Mouse (Mus musculus) hindbrain, embryonic 11.5 days (tissue): ENCODE data around the gene Jade3. TPM values are rescaled to one million over a fixed set of nuclear protein-coding genes. Genes with fewer than 3 reads are reported as not detected.

Experiments
- ATAC-seq: fragments of 200-750 bp; cut with Nextera tagmentation; 2 replicates; pipeline ENCODE4 v1.8.0; 2017; ENCODE audit warnings: mild to moderate bottlenecking, moderate TSS enrichment, moderate library complexity; ENCODE audit not compliant: low FRiP score
- DNase-seq: peaks from one replicate; pipeline ENCODE4 v3.0.0-alpha.2; 2015; ENCODE audit warnings: low spot score
- H3K27ac ChIP-seq: fragments of 300-500 bp; sonication (generic); 2 replicates; pipeline ENCODE4 v1.5.1; 2014; ENCODE audit warnings: mild to moderate bottlenecking, low read depth, low read length
- H3K27me3 ChIP-seq: fragments of 300-500 bp; sonication (generic); 2 replicates; pipeline ENCODE4 v1.6.1; 2014; ENCODE audit warnings: mild to moderate bottlenecking, low read length, moderate library complexity, mixed read lengths; ENCODE audit not compliant: control insufficient read depth, insufficient read depth
- H3K36me3 ChIP-seq: fragments of 300-500 bp; sonication (generic); 2 replicates; pipeline ENCODE4 v1.6.1; 2014; ENCODE audit warnings: mild to moderate bottlenecking, low read length, moderate library complexity, mixed read lengths; ENCODE audit not compliant: control insufficient read depth, insufficient read depth
- H3K4me1 ChIP-seq: fragments of 300-500 bp; sonication (generic); replicated peaks from 2 replicates; pipeline ENCODE4 v1.6.1; 2014; ENCODE audit warnings: low read length, mixed read lengths; ENCODE audit not compliant: control insufficient read depth, insufficient read depth
- H3K4me2 ChIP-seq: fragments of 300-500 bp; sonication (generic); replicated peaks from 2 replicates; pipeline ENCODE4 v1.6.1; 2014; ENCODE audit warnings: mild to moderate bottlenecking, low read depth, low read length
- H3K4me3 ChIP-seq: fragments of 300-500 bp; sonication (generic); 2 replicates; pipeline ENCODE4 v1.5.1; 2014; ENCODE audit warnings: low read depth, low read length
- H3K9ac ChIP-seq: fragments of 300-500 bp; sonication (generic); 2 replicates; pipeline ENCODE4 v1.6.1; 2014; ENCODE audit warnings: low read depth, low read length
- H3K9me3 ChIP-seq: fragments of 300-500 bp; sonication (generic); 2 replicates; pipeline ENCODE4 v1.6.1; 2016; ENCODE audit warnings: low read length; ENCODE audit not compliant: control insufficient read depth
- WGBS: fragments of 180-500 bp; shearing (Covaris S2); extraction: QIAGEN DNeasy Blood & Tissue Kit; methylation state at CpG from one replicate; pipeline ENCODE4 v1.1.7; 2014; 5-methylcytosine and 5-hydroxymethylcytosine counted together
- polyA plus RNA-seq: library from polyadenylated mRNA; unstranded; fragments of >200 nt; fragmentation: Nextera tagmentation; extraction: Ambion mirVana; gene quantifications from 2 replicates; pipeline ENCODE4 v1.2.1, GENCODE M21; 2014

Jade3 gene
- polyA plus RNA-seq, 1 experiment from 2014 or later: 7.2 TPM

GRCm38 (mm10) chrX:20521578-20521977 is 96.1 kb downstream of the Jade3 start:
- Histone ChIP-seq H3K9ac (no peak overlapping the region), H3K27ac (no peak overlapping the region), H3K27me3 (no peaks in the 10 kb centered on the region), H3K36me3 (no peaks in the 10 kb centered on the region), H3K4me1 (no peaks in the 10 kb centered on the region), H3K4me3 (no peak overlapping the region), H3K4me2 (no peak overlapping the region), H3K9me3 (no peaks in the 10 kb centered on the region)
- no peak for DNase-seq
- ATAC-seq: no peak

DNA sequence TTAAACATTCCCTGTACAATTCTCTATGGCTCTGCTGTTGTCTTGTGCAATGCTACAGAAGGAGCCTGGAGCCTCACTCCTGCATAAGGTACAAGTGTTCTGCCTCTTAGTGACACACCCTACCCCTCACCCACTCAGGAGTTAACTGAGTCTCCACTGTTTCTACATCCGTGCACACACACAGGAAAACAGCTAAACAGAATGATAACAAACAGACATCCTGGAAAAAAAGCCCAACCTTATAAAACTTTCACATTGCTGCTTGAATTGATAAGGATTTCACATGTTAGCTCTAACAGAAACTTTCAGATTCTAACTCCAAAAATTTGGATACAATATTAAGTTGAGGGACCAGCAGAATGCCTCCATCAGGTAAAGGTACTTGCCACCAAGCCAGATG is 107.1 kb downstream of the Jade3 start:
- Histone ChIP-seq H3K27ac (no peak overlapping the region), H3K4me1 (no peaks in the 10 kb centered on the region), H3K4me3 (no peak overlapping the region), H3K27me3 (no peaks in the 10 kb centered on the region), H3K4me2 (no peak overlapping the region), H3K36me3 (no peaks in the 10 kb centered on the region), H3K9ac (no peak overlapping the region), H3K9me3 (no peaks in the 10 kb centered on the region)
- DNase-seq: no peak
- 45% methylated on average over 1 of the region's 1 CpGs for WGBS
- ATAC-seq: no peak

- no peaks in the 10 kb centered on the region for H3K9me3 ChIP-seq
- H3K4me3 ChIP-seq: no peak overlapping the region
- WGBS: 91% methylated on average over 3 of the region's 3 CpGs
- H3K9ac ChIP-seq: no peak overlapping the region
- ATAC-seq (no peak), DNase-seq (no peak)
- H3K4me2 ChIP-seq: no peak overlapping the region
- H3K27ac ChIP-seq: no peak overlapping the region
- H3K27me3 ChIP-seq: no peaks in the 10 kb centered on the region
- no peaks in the 10 kb centered on the region for H3K4me1 ChIP-seq
- H3K36me3 ChIP-seq: no peaks in the 10 kb centered on the region
Measured at GRCm38 (mm10) chrX:20543867-20544266, 118.4 kb downstream of the Jade3 start.

- H3K4me2 ChIP-seq: no peak overlapping the region; the same call in 1 of the 2 replicates
- DNase-seq (no peak), ATAC-seq (no peak)
- WGBS: 62% methylated on average over 5 of the region's 5 CpGs
- no peaks in the 10 kb centered on the region for H3K36me3 ChIP-seq
- no peaks in the 10 kb centered on the region for H3K27me3 ChIP-seq
- no peaks in the 10 kb centered on the region for H3K9me3 ChIP-seq
- no peaks in the 10 kb centered on the region for H3K4me1 ChIP-seq
- no peak overlapping the region for H3K9ac ChIP-seq
- H3K4me3 ChIP-seq: no peak overlapping the region
- H3K27ac ChIP-seq: no peak overlapping the region
Measured at GRCm38 (mm10) chrX:20547609-20548008, 122.1 kb downstream of the Jade3 start.

DNA sequence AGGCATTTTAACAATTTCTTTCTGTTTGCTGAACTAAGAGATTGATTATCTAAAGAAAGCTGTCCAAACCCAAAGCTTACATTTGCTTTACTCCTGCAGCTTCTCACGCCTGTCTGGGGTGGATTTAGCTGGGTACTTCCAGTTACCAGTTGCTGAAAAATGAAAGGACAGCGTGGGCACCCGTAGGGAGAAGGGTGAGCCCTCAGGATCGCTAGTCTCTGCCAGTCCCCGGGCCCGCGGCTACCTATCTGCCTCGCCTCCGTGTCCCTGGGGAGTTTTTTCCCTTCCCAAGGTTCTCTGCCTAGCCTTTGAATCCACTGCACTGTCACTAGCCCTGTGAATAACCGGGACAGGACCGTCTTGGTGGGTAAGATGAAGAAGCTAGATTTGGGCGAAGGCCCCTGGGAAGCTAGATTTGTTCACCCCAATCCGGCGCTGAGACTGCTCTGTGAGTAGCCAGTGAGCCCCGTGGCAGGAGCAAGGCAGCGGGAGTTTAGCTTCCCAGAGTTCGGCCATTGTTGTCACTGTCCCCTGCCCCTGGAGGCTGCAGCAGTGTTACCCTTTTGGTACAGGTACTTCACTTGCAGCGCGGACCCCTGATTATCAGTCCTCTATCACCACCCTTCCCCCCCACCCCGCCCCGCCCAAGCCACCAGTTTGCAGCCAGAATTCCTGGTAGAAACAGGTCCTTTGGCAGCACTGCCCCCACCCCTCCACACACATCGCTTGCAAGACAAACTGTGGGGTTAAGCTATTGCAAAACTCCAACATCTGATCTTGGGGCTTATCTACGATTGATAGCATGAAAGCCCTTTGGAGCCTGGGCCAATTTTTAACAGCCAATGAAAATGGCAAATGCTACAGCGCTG is 122.8 kb downstream of the Jade3 start:
- peak overlapping the region; percentile 26 for H3K4me3 ChIP-seq
- no peak overlapping the region for H3K27ac ChIP-seq
- no peak for ATAC-seq
- H3K36me3 ChIP-seq: no peaks in the 10 kb centered on the region
- no peaks in the 10 kb centered on the region for H3K4me1 ChIP-seq
- H3K9me3 ChIP-seq: no peaks in the 10 kb centered on the region
- DNase-seq: peak; percentile 34
- H3K27me3 ChIP-seq: no peaks in the 10 kb centered on the region
- peak overlapping the region; percentile 17 for H3K9ac ChIP-seq
- 17% methylated on average over 24 of the region's 24 CpGs for WGBS
- H3K4me2 ChIP-seq: peak overlapping the region; percentile 35

DNA sequence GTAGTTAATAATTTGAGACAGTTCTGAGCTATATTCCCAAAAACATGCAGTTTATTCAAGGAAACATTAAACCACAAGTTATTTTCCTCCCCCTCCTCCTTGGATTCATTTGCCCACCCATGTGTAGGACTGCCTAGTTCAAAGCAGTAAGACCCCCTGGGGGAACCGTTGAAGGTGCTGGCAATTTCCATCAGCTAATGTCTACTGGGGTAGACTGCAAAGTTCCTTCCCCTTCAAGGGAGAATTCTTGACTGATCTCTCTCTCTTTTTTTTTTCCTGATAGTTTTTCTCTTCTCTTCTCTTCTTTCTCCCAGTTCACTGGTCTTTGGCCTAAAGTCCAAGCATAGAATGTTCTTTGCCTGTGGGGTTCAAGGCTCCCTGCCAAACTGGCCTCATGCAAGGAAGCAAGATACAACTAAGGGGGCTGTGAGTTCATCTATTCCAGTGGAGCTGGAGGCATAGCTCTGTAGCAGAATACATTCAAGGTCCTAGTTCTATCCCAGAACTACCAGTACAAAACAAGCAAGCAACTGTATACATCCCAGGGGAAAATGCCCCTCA is 123.5 kb downstream of the Jade3 start:
- WGBS: 57% methylated on average over 1 of the region's 1 CpGs
- ATAC-seq (no peak), DNase-seq (no peak)
- H3K4me2 ChIP-seq: no peak overlapping the region
- no peak overlapping the region for H3K27ac ChIP-seq
- H3K27me3 ChIP-seq: no peaks in the 10 kb centered on the region
- H3K4me1 ChIP-seq: no peaks in the 10 kb centered on the region
- H3K36me3 ChIP-seq: no peaks in the 10 kb centered on the region
- no peaks in the 10 kb centered on the region for H3K9me3 ChIP-seq
- no peak overlapping the region for H3K9ac ChIP-seq
- no peak overlapping the region for H3K4me3 ChIP-seq

DNA sequence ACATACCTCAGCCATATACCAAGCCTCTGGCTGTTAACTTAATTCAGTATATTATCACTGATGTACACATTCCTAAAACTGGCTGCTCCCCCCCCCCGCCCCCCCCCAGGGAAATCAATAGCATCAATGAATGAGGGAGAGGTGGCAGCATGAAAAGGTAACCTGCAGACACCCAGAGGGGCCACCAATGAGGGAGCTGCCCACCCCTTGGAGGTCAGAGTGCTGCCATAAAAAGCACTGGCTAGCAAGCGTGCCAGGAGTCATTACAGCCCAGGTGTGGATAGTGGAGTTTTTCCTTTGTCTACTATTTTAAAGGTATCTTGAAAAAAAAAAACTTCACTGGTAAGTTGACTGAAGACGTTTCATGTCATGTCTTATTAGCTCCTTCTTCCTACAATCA is 124.0 kb downstream of the Jade3 start, which contains the start of gene Rgn:
Gene Rgn (plus strand): TSS at position 256 of the 400 bp plus-strand sequence.
- DNase-seq: no peak
- 71% methylated on average over 3 of the region's 3 CpGs for WGBS
- H3K27ac ChIP-seq: no peak within 1 kb of the TSS
- ATAC-seq: no peak
- no peaks in the 10 kb centered on the region for H3K9me3 ChIP-seq
- H3K27me3 ChIP-seq: no peaks in the 10 kb centered on the region
- H3K4me1 ChIP-seq: no peaks in the 10 kb centered on the region
- peak within 1 kb of the TSS; percentile 35; the same call in 1 of the 2 replicates for H3K4me2 ChIP-seq
- H3K36me3 ChIP-seq: no peaks in the 10 kb centered on the region
- peak within 1 kb of the TSS; percentile 26 for H3K4me3 ChIP-seq
- no peak within 1 kb of the TSS for H3K9ac ChIP-seq

DNA sequence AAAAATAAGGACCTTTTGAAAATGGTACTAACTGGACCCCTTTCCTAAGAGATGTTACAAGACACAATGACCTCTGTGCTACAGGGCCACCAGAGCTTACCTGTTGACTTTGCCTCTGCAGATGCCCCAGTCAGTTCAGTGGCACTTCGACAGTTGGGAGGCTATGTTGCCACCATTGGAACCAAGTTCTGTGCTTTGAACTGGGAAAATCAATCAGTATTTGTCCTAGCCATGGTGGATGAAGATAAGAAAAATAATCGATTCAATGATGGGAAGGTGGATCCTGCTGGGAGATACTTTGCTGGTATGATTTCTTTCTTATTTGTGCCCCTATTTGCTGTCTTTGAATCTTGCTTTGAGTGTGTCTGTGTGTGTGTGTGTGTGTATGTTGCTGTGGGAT is 126.7 kb downstream of the Jade3 start:
- Histone ChIP-seq H3K36me3 (no peaks in the 10 kb centered on the region), H3K4me3 (no peak overlapping the region), H3K27me3 (no peaks in the 10 kb centered on the region), H3K4me2 (no peak overlapping the region), H3K9me3 (no peaks in the 10 kb centered on the region), H3K9ac (no peak overlapping the region), H3K27ac (no peak overlapping the region), H3K4me1 (no peaks in the 10 kb centered on the region)
- ATAC-seq (no peak), DNase-seq (no peak)
- 72% methylated on average over 2 of the region's 2 CpGs for WGBS

DNA sequence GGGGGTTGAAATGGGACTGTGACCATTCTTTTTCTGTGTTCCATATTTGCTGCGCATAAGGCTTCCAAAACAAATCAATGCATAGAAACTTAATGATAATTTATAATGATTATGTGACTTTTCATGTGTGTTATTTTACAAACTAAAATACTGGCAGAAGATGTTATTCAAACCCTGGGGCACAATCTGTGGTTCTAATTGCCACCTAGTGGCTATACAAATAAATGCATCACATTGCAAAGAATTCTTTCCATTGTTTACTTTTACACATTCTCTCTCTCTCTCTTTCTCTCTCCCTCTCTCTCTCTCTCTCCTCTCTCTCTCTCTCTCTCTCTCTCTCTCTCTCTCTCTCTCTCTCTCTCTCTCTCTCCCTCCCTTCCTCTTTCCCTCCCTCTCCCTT is 136.4 kb downstream of the Jade3 start:
- Histone ChIP-seq H3K27ac (no peak overlapping the region), H3K4me2 (no peak overlapping the region), H3K4me1 (no peaks in the 10 kb centered on the region), H3K27me3 (no peaks in the 10 kb centered on the region), H3K4me3 (no peak overlapping the region), H3K36me3 (no peaks in the 10 kb centered on the region), H3K9ac (no peak overlapping the region), H3K9me3 (no peaks in the 10 kb centered on the region)
- DNase-seq (no peak), ATAC-seq (no peak)
- WGBS: 32% methylated on average over 1 of the region's 1 CpGs
